Mouse (Mus musculus): ENCODE results near the gene Pctp.

- TF ChIP-seq POLR2A (IDR thresholded peaks at IDR 0.05; ENCODE audit: borderline replicate concordance, control insufficient read depth, low read depth, low read length) (no peak), CTCF (IDR thresholded peaks at IDR 0.05; ENCODE audit: control insufficient read depth, insufficient read depth, low read length) (no peak)
Observed at GRCm38 (mm10) chr11:90019161-90019560, 16.5 kb upstream of the Pctp start.
